Mouse (Mus musculus) cerebellum, adult 8-10 months (tissue): Measurements from ENCODE around the gene Fcgrt.

Source experiments
- DNase-seq: peaks from one replicate; pipeline ENCODE4 v3.0.0; 2022

Fcgrt gene

GRCm38 (mm10) chr7:45082401-45083299 is 21.0 kb downstream of the Fcgrt start:
- DNase-seq, result no peak

- no peak for DNase-seq
Measured at GRCm38 (mm10) chr7:45081016-45081415, 22.6 kb downstream of the Fcgrt start.

- DNase-seq, result peak; percentile 89
Measured at GRCm38 (mm10) chr7:45079856-45080255, 23.8 kb downstream of the Fcgrt start.

- DNase-seq, result peak; percentile 62
Measured at GRCm38 (mm10) chr7:45078513-45078912, 25.1 kb downstream of the Fcgrt start.

- no peak for DNase-seq
Measured at GRCm38 (mm10) chr7:45077829-45078228, 25.8 kb downstream of the Fcgrt start.

GRCm38 (mm10) chr7:45077322-45077721 is 26.3 kb downstream of the Fcgrt start:
- no peak for DNase-seq

GRCm38 (mm10) chr7:45076501-45076900 is 27.1 kb downstream of the Fcgrt start:
- DNase-seq, result no peak

- DNase-seq, result no peak
Measured at GRCm38 (mm10) chr7:45075405-45075804, 28.2 kb downstream of the Fcgrt start.

- no peak for DNase-seq
Measured at GRCm38 (mm10) chr7:45073949-45074348, 29.7 kb downstream of the Fcgrt start.

- DNase-seq, result no peak
Measured at GRCm38 (mm10) chr7:45073171-45073707, 30.4 kb downstream of the Fcgrt start.

GRCm38 (mm10) chr7:45072230-45072629 is 31.4 kb downstream of the Fcgrt start:
- no peak for DNase-seq

GRCm38 (mm10) chr7:45069671-45070070 is 34.0 kb downstream of the Fcgrt start:
- no peak for DNase-seq

- no peak for DNase-seq
Measured at GRCm38 (mm10) chr7:45068000-45068318, 35.7 kb downstream of the Fcgrt start.

GRCm38 (mm10) chr7:45067190-45067999 is 36.3 kb downstream of the Fcgrt start:
- DNase-seq, result no peak

GRCm38 (mm10) chr7:45062239-45062835 is 41.3 kb downstream of the Fcgrt start, which contains the start of the genes Nosip and Prrg2:
Nosip (plus strand) TSS chr7:45062429.
Prrg2 (minus strand) TSS chr7:45062677.
- peak; percentile 95 for DNase-seq

GRCm38 (mm10) chr7:45061532-45062075 is 42.0 kb downstream of the Fcgrt start:
- peak; percentile 45 for DNase-seq

GRCm38 (mm10) chr7:45060632-45061122 is 43.0 kb downstream of the Fcgrt start:
- no peak for DNase-seq

GRCm38 (mm10) chr7:45058607-45059571 is 44.8 kb downstream of the Fcgrt start:
- DNase-seq, result peak; percentile 29

- no peak for DNase-seq
Measured at GRCm38 (mm10) chr7:45056972-45057348, 46.7 kb downstream of the Fcgrt start.

- DNase-seq, result no peak
Measured at GRCm38 (mm10) chr7:45056329-45056971, 47.2 kb downstream of the Fcgrt start.
